Mouse (Mus musculus) kidney, adult 9 months (tissue): ENCODE results near the gene Mrpl54.
A peak's percentile ranks its signal among the peaks of the same experiment; 100 is the strongest.

Source experiments
- DNase-seq: peaks from one replicate; pipeline ENCODE4 v3.0.0; 2022

Gene Mrpl54

DNA sequence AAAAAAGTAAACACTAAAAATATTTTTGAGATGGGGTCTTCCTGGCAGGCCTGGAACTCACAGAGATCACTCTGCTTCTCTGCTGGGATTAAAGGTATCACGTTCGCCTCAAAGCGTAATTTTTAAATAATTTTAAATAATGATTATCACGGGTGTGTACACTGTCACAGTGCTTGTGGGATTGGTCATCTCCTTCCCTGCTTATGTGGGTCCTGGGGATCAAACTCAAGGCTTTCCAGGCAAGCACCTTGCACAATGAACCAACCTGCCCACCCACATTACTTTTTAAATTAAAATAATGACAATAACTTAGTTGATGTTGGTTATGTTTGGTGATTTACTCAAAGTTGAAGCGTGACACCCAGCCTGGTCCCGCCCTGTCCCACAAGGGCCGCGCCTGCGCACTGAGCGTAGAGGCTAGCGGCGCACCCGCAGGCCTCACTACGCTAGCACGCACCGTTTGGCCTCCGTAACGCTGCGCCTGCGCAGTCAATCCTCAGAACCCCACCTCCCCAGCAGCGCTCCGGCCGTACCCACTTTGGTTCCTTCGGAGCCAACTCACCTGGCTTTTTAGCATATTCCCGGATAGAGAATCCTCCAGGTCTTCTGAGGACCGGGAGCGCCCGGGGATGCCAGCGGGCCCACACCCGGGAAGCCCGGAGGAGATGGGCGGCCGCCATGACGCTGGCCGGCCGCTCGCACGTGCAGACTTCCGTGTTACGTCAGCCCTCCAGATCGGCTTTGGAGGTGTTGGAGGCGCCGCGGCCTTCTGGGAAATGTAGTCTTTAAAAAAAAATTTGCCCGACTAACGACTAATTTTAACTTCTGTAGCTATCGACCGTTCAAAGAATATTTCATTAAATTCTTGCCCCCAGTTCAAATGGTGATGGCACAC is at the start of gene Mrpl54, which contains the start of gene Apba3:
Gene Mrpl54 (minus strand): TSS at position 724 of the 895 bp plus-strand sequence.
Gene Apba3 (plus strand): TSS at position 750 of the 895 bp plus-strand sequence.
- DNase-seq = peak; percentile 97

DNA sequence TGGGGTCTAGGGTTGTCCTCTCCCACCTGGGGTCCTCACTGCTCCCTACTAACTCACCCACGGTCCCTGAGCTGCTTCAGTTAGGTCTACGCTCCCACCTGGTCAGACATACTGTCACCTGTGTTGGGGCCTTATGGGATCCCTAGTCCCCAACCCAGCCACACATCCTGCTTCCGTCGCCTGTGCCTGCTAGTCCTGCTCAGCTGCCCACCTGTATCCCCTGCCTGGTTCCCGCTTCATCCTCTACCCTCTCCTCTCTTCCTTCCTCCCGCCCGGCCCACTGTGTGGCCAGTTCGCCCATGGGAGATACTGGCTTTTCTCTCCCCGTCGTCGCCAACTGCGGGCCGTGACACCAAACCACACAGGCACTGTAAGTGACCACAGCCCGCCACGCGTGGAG is 48.9 kb upstream of the Mrpl54 start:
- no peak for DNase-seq

DNA sequence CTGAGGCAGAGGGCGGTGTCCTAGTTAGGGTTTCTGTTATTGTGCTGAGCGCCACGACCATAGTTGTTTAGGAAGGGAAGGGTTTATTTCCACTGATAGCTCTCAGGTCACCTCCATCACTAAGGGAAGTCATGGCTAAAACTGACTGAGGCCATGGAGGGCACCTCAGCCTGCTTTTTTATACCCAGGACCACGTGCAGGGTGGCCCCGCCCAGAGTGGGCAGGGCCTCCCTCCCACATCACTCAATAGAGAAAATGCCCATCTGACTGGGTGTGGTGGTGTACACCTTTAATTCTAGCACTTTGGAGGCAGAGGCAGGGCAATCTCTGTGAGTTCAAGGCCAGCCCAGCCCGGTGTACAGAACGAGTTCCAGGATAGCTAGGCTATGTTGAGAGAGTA is 47.5 kb upstream of the Mrpl54 start:
- peak; percentile 21 for DNase-seq

DNA sequence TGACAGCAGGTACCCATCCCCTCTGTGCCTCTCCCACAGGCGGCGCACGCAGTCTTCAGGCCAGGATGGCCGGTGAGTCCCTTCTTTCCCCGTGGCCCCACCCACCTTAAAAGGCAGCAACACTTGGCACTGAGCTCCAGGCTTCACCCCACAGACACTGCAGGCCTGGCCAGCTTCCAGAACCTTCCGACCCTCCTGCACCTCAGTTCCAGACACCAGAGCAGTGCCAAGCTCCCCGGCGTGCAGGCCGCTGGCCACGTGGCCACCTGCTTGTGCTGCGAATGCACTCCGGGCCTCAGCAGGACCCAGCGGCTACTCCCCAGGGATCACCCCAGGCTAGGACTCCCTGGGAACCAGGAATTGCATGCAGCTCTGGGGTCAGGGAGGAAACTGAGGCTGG is 46.8 kb upstream of the Mrpl54 start:
- DNase-seq = no peak

DNA sequence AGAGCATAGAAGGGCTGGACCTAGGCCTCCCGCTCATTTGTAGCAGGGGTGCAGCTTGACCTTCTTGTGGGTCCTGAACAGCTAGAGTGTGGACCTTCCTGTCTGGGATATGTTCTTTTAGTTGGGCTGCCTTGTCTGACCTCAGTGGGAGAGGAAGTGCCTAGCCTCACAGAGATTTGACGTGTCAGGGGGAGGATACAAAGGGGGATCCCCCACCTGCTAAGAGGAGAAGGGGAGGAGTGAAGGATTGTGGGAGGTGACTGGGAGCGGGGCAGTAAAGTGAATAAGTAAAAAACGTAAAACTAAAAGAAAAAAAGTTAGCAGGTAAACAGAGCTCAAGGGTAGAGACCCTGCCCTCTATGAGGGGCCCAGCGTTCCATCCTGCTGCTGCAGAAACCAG is 42.8 kb upstream of the Mrpl54 start:
- DNase-seq = no peak

DNA sequence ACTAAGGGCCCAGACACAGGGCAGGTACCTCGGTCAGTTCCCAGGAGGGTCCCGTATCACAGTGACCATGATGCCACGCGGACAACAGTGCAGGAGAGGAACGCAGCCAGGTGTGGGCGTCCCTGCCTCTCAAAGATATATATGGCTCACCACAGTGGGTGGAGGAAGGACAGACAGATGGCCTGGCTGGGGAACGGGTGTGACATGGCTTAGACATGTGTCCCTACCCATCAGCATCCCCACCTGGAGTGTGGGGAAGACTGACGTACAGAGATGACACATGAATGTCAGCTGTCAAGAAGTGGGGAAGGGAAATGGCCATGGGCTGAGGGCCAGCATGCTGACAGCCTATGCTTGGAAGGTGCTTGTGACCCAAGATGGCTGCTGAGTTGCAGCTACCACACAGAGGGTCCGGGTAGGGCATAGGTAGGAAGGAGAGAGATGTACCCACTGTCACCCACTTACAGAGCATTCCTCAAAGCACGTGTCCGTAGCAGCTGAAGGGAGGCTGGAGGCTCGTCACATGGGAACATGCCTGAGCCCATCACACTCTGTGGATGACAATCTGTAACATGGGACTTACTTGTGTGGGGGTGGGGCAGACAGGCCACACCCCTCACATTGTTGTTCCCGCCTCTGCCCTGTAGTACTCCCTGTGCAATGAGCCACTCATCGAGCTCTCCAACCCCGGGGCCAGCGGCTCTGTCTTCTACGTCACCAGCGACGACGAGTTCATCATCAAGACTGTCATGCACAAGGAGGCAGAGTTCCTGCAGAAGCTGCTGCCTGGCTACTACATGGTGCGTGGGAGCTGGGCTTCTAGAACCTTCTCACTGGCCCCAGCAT is 40.3 kb upstream of the Mrpl54 start:
- DNase-seq = no peak

DNA sequence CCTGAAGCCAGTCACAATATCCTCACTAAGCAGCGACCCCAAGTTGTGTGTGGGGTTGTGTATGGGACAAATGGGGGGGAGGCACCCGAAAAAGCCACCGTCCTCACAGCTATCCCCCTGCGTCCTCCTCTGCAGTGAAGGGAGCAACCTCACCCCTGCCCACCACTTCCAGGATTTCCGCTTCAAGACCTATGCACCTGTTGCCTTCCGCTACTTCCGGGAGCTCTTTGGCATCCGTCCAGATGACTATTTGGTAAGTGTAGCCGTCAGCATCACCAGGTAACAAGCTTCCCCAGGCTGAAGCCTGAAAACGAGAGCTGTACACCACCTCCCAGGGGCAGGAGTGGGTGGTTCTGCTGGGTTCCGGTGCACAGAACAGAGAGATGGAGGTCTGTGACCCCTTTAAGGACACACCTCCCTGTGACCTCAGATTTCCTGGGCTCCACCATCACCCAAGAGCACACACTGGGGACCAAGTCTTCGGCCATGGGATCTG is 39.5 kb upstream of the Mrpl54 start:
- DNase-seq = no peak

DNA sequence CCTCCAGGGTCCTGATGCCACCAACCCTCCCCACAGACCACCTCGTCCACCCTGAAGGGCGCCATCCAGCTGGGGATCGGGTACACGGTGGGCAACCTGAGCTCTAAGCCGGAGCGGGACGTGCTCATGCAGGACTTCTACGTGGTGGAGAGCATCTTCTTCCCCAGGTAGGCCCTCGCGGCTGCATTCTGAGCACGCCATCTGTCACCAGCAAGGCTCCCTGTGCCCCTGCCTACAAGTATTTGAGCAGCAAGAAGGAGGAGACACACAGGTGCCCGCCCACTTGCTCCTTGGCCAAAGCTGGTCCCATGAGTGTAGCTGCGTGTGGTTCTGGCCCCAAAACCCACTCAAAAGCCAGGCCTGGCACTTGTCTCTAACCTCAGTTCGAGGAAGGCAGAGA is 38.9 kb upstream of the Mrpl54 start:
- DNase-seq = no peak

DNA sequence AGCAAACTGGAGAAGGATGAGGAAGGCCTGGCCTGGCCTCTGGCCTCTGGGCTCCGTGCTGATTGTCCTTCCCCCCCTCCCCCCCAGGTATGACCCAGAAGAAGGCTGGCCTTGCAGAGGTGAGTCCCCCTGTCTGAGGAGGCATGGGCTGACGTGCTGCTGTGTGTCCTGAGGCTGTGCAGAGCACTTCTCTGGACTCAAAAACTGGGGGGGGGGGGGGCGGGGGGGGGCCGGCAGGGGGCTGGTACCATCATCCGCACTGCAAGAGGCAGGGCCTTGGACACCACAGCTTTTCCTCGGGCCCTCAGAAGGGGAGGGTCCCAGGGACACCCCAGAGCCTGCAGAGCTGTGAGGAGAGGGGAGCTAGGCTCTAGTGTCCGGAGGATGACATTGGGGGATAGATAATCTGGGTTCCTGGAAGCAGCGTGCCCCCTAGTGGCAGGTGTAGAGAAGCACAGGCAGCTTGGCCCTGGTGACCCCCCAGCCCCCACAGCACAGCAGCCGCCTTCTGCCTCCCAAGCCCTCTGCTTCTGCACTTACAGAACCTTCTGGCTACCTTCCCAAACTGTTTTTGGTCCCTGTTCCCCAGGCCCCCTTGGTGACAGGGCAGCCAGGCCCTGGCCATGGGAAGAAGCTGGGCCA is 38.0 kb upstream of the Mrpl54 start:
- no peak for DNase-seq

DNA sequence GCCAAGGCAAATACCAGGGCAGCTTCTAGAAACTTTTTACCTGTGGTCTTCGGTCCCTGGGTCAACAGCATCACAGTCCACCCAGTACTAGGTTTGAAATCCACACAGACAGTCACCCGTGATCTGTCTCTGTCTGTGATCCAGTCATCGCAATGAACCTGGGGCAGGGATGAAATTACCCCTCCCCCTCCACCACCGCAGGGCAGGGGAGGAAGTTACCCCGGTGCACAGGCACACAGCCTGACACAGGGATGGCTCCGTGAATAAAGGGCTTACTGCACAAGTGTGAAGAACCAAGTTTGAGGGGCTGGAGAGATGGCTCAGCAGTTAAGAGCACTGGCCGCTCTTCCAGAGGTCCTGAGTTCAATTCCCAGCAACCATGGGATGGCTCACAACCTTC is 37.0 kb upstream of the Mrpl54 start:
- no peak for DNase-seq

DNA sequence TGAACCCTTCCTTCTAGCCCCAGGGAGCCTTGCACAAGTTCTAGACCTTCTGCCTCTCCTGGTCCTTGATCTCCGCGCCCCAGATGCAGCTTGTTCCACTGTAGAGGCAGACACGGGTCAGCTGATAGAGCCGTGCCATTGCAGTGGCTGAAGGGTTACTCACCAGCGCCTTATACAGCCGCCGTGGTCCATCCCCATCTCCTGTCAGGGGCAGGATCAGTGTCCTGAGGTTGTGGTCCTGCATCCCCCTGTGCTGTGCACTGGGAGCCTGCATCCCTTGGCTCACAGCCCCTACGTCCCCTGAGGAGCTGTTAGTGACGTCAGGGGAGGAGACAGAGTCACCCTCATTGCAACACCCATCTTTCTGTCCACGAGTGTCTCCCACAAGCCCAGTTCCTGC is 36.5 kb upstream of the Mrpl54 start:
- DNase-seq = no peak

DNA sequence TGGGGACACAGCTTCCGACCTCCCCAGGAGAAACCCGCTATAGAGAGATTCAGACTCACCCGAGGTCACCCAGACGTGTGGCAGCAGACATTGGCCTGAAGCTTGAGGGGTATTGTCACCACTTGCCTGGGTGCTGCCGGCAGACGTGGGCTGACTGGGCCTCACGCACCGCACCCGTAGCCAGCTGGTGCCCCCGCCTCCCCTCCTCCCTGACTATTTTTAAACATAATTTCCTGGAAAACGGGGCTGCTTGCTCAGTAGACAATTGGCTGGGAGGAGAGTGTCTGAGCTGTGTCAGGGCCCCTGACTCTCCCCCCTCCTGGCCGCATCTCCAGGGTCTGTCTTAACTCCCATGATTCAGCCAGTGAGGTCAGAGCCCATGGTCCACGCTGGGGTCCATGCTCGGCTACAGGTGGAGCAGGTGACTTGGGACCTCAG is 36.1 kb upstream of the Mrpl54 start:
- DNase-seq = no peak

DNA sequence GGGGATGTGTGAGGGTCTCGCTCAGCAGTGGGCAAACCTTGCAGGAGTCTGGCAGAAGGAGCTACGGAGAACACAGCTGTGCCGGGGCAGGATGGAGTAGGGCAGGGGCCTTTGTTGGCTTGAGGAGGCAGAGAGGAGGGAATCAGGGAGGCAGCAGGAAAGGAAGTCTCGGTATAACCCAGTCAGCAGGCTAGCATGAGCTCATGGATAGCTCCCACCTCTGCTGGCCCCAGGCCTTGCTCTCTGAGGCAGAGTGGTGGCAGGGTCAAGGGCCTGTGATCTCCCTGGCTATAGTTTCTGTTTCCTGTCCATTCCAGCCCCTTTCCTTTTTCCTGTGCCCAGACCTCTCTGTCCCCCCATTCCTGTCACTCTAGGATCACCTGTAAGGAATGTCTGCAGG is 35.6 kb upstream of the Mrpl54 start:
- no peak for DNase-seq

DNA sequence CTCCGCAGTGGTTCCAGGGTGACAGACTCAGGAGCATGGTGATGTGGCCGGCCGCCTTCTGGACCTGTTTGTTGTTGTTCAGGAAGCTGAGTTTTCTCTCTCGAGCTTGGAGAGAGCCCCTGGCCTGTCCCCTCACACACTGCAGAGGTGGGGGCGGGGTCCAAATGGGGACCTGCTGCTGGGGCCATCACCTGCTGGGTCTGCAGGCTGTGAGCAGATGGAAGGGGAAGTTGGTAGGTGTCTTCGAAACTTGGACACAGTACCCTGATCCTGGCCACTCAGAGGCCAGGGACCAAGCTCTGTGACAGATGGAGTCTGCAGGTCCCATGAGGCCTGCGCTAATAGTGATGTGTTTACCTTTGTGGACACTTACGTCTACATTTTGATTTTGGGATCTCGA is 34.6 kb upstream of the Mrpl54 start:
- no peak for DNase-seq

DNA sequence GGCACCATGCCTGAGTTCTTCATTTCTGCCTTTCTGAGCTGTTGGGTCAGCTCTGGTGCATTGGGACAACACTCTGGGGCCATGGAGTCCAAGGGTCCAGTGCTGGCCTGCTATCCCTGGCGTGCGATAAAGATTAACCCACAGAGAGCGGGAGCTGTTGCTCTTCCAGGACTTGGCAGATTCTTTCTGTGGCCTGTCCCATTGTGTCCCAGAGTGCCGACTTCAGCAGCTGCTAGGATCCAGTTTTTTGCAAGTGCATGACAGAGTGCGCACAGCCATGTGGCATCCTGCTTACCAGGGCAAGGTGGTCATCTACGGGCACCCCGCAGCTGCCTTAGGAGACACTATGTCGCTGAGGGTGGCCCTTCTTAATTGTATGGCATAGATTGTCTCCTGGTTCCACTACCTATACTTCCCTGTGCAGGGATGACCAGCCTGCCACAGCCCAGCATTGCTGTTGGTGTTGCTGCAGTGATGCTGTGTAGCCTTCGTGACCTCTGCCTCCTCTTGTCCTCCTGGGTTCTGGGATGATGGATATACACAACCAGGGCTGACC is 33.7 kb upstream of the Mrpl54 start:
- peak; percentile 91 for DNase-seq

DNA sequence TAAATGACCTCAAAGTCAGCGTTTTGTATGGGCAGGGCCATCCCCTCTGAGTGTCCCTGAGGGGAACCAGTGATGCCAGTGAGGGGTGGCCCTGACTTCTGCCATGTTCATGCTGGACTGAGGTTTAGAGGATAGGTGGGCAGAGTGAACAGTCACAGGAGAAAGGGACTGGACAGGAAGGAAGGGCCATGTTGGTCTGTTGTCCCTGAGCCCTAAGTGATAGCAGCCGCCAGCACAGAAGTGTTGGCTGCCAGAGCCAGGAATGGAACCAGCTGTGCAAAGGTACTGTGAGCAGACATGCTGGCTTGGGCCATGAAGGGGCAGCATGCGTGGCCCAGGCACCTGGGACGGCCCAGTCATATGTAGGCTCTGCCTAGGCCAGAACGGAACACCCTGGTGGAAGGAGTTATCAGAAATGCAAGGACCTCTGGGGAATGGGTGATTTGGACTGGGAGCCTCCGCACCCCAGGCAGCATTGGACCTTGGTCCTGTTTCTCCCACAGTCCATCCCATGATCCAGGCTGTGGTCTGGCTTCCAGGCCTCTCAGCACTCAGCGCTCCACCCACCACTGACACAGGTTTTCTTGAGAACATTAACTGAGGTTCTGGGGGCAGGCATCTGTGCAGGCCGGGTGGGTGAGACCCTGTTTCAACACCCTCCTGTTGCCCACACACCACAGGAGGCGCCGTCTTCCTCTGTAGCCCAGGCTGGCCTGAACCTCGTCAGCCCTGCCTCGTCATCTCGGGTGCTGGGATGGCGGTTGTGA is 33.0 kb upstream of the Mrpl54 start:
- peak; percentile 88 for DNase-seq

DNA sequence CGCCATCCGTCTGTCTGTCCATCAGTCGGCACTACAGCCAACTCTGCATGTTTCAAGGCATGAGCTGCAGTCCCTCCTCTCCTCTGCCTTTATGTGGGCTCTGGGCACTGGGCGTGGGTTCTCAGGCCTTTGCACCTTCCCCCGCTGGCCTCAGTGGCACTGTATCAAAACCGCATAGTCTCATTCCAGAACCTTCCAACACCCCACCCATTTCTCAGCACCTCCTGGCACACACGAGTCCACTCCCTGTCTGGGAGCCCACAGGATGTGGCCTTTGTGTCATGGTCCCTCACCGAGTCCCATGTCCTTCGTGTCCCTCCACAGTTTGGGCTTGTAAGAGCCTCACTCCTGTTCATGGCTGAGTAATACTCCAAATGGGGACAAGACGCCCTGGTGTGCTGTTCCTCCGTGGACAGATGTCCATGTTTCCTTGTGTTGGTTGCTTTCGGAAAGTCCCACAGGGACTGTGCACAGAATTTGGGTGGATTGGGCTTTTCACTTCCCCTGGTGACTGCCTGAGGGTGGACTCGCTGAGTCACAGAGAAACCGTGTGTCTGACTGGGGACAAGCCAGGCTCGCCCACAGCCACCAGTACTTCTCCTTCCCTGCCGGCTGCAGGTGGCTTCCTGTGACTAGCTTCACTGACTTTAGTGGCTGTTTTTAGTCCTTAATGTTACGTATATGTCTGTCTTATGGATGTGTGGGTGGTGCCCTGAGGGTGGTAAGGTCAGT is 31.8 kb upstream of the Mrpl54 start:
- DNase-seq = peak; percentile 26

DNA sequence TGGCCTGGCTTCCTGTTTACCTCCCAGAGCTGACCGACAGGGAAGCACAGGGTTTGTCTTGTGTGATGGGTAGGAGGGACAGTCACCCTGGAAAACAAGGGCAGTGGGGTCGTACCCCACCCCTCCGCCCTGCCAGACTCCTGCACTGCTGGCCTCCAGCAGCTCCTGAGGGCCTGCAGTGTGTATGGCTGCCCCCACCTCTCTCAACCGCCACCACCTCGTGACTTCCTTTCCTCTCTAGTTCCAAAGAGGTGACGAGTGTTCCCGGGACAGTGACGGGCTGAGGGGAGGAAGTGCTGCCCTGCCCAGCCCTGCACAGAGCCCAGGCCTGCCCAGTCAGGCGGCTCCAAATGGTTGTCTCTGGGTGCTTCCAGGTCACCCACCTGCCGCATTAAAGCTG is 31.1 kb upstream of the Mrpl54 start:
- DNase-seq = peak; percentile 79

DNA sequence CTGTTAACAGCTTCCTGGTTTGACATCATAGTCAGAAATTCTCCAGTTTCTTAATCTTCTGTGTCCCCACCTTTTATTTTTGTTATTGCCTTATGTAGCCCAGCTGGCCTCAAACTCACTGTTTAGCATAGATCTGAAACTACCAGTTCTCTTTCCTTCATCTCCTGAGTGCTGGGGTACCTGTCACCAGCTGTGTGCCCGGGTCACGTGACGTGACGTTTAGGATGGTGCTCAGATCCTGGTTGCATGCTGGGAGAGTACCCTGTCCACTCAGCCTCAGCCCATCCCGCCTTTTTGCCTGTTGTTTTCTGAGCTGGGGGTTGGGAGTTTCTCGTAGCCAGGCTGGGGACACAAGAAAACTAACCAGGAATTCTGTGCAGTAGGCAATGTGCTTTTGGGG is 30.5 kb upstream of the Mrpl54 start:
- no peak for DNase-seq

DNA sequence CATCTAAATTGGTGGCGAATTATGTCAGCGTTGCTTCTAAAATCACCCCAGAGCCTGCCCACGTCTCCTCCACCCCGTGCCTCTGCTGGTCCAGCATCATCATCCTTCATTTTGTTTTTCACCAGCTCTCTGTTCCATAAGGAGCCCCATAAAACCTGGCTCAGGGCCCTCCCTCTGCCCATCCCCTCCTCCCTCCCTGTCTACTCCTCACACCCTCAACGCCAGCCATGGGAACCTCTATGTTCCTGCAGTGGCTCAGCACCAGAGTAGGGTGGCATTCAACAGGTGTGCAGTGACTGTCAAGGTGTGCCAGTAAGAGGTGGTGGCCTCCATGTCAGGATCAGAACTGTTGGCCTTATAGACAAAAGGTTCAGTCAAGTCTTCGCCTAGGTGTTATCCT is 28.5 kb upstream of the Mrpl54 start:
- no peak for DNase-seq

DNA sequence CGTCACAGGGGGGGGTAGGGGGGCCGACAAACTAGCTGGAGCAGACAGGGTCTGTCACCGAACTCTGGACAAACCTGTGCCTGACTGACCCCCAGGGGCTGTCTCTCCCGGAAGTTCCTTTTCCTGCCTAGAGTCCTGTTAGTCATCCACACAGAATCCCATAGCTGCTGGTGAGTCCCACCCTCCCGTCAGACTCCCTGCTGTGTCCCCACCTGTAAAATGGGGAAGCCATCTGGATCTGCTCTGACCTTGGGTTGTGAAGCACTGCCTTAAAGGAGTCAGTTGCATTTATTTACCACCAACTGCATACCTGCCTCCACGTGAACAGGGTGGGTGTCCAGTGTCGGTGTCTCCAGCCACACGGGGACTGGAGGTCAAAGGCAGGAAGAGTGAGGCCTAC is 27.7 kb upstream of the Mrpl54 start:
- no peak for DNase-seq
